Mouse (Mus musculus) retina, adult 2 months (tissue): ENCODE measurements around the gene Nr2e1.

ENCODE experiments used
- DNase-seq: peaks from one replicate; pipeline ENCODE4 v3.0.0-alpha.2; 2012; ENCODE audit warnings: low read depth, low spot score

Nr2e1 gene

DNA sequence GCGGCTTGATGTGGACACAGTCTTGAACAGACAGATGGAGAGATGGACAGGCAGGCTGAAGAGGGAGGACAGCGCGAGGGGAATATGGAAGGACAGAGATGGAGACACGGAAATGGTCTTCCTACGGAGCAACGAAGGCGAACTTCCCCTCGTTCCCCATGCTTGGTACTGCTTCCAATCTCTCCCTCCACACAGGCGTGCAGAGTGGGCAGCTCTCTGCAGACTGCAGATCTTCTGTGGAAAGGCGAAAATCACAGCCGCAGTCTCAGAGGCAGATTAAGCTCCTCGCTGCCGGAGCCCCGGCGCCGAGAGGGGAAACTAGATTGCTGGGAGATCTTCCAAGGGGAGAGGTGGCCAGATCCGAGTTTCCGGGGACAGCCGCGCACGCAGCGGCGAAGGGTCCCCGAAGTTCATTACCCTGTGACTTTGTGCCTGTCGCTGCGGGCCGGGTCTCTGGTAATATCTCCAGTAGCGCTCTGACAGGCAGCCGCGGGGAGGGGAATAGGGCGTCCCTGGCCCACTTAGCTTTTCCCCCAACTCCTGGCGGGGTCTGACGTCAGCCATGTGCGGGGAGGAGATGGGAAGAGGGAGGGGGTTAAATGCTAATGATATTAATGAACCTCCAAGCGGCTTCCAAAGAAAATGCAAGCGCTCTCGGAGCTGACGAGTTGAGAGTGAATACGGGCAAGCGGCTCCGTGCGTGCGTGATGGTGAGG lies at the start of gene Nr2e1, which contains the start of gene Ostm1:
Nr2e1 (minus strand) TSS at position 476 of the 716 bp plus-strand sequence.
Ostm1 (plus strand) TSS at position 666 of the 716 bp plus-strand sequence.
- DNase-seq, result no peak

GRCm38 (mm10) chr10:42632453-42633360 lies 49.3 kb upstream of the Nr2e1 start:
- no peak for DNase-seq

GRCm38 (mm10) chr10:42631754-42632452 lies 48.5 kb upstream of the Nr2e1 start:
- DNase-seq, result no peak

GRCm38 (mm10) chr10:42630596-42631355 lies 47.3 kb upstream of the Nr2e1 start:
- DNase-seq, result no peak

GRCm38 (mm10) chr10:42625907-42626306 lies 42.5 kb upstream of the Nr2e1 start:
- no peak for DNase-seq

GRCm38 (mm10) chr10:42618291-42618690 lies 34.9 kb upstream of the Nr2e1 start:
- no peak for DNase-seq

GRCm38 (mm10) chr10:42614766-42615165 lies 31.3 kb upstream of the Nr2e1 start:
- no peak for DNase-seq

DNA sequence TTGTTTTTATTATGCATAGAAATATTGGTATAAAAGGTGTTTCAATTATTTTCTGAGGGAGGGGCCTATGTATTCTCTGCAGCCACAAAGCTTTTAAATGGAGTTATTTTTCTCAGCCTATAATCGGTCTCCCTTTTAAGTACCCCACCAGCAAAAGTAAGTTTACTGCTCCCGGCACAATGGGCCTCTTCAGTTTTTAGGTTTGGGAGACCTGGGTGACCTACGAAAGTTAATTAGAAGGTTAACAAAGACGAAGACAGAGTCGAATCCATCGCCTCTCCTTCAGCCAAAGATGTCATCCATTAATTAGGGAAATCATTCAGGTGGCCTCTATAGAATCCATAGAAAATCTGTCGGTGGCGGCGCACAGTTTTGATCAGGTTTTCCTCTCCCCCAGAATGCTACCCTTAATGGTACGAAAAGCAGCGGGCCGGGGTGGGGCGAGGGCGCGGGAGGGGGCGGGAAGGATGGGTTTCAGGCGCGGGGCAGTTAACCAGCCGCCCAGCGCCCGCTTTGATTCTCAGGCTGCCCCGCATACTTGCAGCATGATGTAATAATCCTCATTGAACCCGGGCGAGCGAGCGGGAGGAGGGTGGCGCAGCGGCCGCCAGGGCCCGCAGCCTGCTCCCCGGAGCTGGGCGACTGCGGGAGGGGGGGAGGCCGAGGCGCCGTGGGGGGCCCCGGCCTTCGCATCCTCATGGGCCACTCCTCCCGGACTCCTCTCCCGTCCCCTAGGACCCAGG lies 30.4 kb upstream of the Nr2e1 start:
- no peak for DNase-seq

- DNase-seq, result no peak
Observed at GRCm38 (mm10) chr10:42613075-42613474, 29.6 kb upstream of the Nr2e1 start.

- no peak for DNase-seq
Observed at GRCm38 (mm10) chr10:42606757-42607156, 23.3 kb upstream of the Nr2e1 start.

DNA sequence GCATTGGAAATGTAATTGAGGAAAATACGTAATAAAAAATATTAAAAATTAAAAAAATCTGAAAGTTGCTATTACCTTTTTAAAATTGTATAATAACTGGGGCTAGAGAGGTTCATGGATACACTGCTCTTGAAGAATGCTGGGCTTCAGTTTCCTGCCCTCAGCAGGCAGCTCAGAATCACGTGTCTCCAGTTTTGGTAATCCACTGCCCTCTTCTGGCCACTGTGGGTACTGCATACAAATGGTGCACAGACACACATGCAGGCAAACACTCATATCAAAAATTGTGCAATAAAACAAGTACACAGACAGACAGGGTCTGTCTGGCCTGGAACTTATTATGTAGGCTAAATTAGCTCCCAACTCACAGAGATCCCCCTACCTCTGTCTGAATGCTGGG lies 21.4 kb upstream of the Nr2e1 start:
- DNase-seq, result no peak

DNA sequence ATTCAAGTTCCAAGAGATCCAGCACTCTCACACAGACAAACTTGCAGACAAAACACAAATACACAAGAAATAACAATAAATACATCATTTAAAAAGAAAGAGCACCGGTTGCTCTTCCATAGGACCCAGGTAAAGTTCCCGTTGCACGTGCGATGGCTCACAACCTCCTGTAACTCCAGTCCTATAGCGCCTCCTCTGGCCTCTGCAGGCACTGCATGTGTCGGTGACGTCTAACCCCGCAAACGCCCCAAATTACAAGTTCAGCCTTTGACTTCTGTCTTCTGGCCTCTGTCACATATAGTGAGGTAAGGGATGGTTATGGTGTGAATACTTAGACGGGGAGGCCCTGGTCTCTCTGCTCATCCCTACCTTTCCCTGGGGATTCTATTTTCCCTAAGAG lies 18.1 kb upstream of the Nr2e1 start:
- DNase-seq, result no peak

DNA sequence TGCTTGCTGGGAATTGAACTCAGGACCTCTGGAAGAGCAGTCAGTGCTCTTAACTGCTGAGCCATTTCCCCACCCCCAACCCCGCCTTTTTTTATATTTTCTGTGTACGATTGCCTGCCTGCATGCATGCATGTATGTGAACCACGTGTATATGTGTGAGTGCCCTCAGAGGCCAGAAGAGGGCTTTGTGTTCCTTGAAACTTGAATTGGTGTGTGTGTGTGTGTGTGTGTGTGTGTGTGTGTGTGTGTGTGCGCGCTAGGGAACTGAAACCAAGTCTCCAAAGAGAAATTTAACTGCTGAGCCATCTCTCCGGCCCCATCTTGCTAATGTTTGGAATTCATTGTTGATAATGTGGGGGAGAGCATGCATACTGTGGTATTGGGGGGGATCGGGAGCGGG lies 15.2 kb upstream of the Nr2e1 start:
- DNase-seq, result no peak

DNA sequence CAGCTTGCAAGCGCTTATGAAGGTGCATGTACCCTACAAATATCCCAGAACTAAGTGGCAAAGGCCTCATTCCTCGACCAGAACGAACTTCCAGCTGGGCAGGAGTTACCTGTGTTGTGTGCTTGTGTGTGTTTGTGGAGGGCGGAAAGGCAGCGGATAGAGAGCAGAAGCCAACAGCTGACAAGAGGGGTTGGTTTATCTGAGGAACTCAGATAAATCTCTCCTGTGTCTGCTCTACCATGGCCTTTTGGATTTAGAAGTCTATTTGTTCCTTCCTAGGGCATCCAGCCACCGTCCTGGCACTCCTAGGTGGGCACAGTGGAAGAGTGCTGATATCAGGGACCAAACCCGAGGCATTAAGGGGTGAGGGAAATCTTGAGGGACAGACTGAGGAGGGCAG lies 9.8 kb upstream of the Nr2e1 start:
- no peak for DNase-seq

- no peak for DNase-seq
Observed at GRCm38 (mm10) chr10:42591993-42592686, 8.7 kb upstream of the Nr2e1 start.

DNA sequence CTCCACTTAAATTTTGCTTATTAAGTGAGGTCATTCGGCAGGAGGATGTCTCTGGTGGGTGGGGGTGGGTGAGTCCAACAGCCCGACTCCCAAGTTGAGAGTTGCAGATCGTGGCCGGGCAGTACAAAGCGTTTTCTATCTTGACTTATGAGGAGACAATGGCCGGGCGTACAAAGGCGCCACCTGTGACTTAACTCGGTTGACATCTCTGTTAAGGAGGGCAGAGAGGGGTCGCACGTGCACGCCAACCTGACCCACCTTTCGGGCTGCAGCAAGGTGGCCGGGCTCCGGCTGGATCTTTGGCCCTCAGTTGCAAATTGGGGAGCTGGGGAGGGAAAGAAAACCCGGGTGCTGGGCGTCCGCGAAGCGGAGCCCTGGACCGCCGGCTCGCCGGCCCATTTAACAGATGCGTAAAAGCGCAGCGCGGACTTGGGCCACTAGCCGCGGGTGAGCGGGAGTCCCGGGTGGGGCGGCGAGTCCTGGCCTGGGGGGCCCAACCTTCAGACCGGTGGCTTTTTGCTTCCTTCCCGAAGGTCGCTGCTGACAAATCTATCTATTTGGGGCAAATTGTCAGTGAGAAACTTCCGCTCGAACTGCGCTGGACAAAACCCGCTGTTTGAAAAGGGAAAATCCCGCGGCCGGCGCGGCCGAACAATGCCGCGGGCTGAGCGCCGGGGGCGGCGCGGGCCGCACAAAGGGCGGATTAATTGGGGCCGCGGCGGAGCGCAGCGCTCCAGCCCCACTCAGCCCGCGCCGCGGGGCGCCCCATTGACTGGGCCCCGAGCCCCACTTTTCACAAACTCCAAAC lies 8.0 kb upstream of the Nr2e1 start:
- DNase-seq, result no peak

DNA sequence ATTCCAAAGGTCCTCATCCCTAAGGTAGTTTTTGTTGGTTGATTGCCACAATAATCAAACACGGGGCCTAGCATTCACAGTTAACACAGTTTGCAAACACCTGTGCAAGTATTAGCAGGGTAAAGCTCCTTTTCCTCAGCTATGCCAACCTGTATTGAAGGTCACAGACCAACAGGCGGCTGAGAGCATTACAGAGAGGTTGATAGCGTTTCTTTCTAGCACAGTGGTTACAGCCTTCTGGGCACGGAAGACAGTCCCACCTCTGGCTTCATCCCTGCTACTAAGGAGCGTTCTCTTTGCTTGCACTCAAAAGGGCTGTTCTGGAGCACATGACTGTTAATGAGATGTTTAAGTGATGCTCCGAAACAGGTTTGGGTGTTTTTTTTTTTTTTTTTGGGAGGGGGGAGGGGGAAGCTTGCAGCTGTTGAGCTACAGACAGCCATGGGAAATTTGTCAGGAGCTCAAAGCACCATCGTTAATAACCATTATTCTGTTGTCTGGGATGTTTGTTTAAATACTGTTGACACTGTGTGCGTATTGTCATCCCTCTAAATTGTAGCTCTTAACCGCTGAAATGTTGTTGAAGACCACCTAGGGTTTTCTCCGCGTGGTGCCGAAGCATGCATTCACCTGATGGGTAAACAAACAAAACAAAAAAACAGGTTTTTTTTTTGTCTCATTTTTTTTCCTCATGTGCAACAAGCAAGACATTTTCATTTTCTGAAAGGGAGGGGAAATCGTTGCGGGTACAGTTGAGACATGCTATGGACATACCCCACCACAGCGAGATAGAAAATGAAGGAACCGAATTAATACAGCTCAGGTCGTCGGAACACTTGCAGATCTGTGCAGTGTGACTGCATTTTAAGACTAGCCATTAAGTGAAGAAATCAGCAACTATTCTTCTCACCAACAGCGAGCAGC lies 7.1 kb upstream of the Nr2e1 start:
- DNase-seq, result no peak

DNA sequence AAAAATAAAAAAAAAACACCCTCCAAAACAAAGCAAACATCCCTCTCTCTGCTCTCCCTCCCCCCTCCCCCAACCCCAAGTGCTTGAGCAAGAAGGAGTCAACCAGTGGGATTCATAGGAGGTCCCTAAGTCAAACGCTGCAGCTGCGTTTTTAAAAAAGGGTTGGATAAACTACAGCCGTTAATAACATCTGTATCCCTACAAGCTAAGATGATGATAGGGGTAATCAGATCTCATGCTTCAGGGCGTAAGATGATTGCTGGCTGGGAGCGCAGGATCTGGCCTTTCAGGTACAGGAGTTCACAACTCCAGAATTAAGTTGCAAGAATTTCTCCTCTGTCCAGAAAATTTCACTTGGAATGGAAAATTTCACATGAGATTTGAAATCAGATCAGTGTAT lies 6.1 kb upstream of the Nr2e1 start:
- no peak for DNase-seq
